Mouse (Mus musculus): ENCODE measurements at regions not wholly inside any gene's neighbourhood (a gene's known extent, or its start where the extent isn't known, plus 50 kb on each side); places are given as distances from the start of the nearest gene placed in this dataset.
"Not testable (repeated sequence)": the region's sequence is repeated elsewhere in the genome, so short reads cannot be mapped to it uniquely, and the experiment has no call there.

GRCm38 (mm10) chr3:147736673-147737439 lies 884.7 kb downstream of the Ttll7 start:
- H3K4me3 ChIP-seq (ENCODE audit: insufficient read depth, low read length) = no peak overlapping the region
- no peaks in the 10 kb centered on the region for H3K4me1 ChIP-seq (ENCODE audit: control insufficient read depth, insufficient read depth, low read length)
- no peak overlapping the region for H3K27ac ChIP-seq (ENCODE audit: insufficient read depth, low read depth, low read length)
- no peak for TF ChIP-seq CTCF (IDR thresholded peaks at IDR 0.05; ENCODE audit: low read depth, low read length)
- no peak for TF ChIP-seq POLR2A (IDR thresholded peaks at IDR 0.05; ENCODE audit: borderline replicate concordance, low read depth, low read length)

GRCm38 (mm10) chr3:147716391-147716790 lies 864.2 kb downstream of the Ttll7 start:
- H3K4me1 ChIP-seq (ENCODE audit: control insufficient read depth, insufficient read depth, low read length) = no peaks in the 10 kb centered on the region
- H3K27ac ChIP-seq (ENCODE audit: insufficient read depth, low read depth, low read length) = no peak overlapping the region
- no peak for TF ChIP-seq CTCF (IDR thresholded peaks at IDR 0.05; ENCODE audit: low read depth, low read length)
- no peak for TF ChIP-seq POLR2A (IDR thresholded peaks at IDR 0.05; ENCODE audit: borderline replicate concordance, low read depth, low read length)

GRCm38 (mm10) chr3:147707401-147707801 lies 855.2 kb downstream of the Ttll7 start:
- no peak for TF ChIP-seq POLR2A (IDR thresholded peaks at IDR 0.05; ENCODE audit: borderline replicate concordance, low read depth, low read length)

More at GRCm38 (mm10) chr3:147716391-147716790, 864.2 kb downstream of the Ttll7 start:
- no peak overlapping the region for H3K4me3 ChIP-seq (ENCODE audit: insufficient read depth, low read length)

DNA sequence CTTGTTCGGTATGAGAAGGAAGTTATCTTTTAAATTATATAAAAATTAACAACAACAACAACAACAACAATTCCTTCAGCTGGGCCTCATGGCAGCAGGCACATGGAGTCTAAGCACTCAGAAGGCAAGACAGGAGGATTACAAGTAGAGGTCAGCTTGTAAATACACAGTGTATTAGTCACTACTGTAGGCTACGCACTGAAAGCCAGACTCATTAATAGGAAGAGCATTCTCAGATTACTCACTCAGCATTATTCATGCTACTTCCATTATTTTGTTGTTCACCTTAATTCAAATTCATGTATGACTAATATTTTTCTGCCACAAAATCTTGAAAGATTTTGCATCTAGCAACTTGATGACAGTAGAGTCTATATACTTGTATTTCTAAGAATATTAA lies 831.6 kb downstream of the Ttll7 start:
- Histone ChIP-seq H3K4me1 (ENCODE audit: control insufficient read depth, insufficient read depth, low read length) (no peaks in the 10 kb centered on the region), H3K4me3 (ENCODE audit: insufficient read depth, low read length) (no peak overlapping the region), H3K27ac (ENCODE audit: insufficient read depth, low read depth, low read length) (no peak overlapping the region)
- no peak for TF ChIP-seq CTCF (IDR thresholded peaks at IDR 0.05; ENCODE audit: low read depth, low read length)
- TF ChIP-seq POLR2A (IDR thresholded peaks at IDR 0.05; ENCODE audit: borderline replicate concordance, low read depth, low read length) = no peak

More at GRCm38 (mm10) chr3:147707401-147707801, 855.2 kb downstream of the Ttll7 start:
- Histone ChIP-seq H3K4me1 (ENCODE audit: control insufficient read depth, insufficient read depth, low read length) (no peaks in the 10 kb centered on the region), H3K4me3 (ENCODE audit: insufficient read depth, low read length) (no peak overlapping the region), H3K27ac (ENCODE audit: insufficient read depth, low read depth, low read length) (no peak overlapping the region)

DNA sequence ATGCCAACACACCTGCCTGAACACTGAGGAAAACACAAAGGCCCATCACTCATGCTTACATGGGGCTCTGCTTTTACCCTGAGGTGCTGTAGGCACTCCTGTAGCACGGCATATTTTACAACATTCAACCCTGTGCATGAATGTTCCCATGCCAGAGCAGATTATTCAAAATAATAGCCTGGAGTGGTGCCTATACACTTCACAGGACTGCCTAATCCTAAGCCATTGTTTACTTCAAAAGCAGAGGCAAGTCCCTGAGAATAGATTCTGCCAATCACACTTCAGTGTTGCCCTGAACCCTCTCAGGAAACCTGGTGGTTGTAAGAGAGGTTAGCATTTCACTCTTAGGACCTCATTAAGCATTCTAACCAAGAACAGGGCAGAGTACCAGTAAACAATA lies 828.1 kb downstream of the Ttll7 start:
- Histone ChIP-seq H3K27ac (ENCODE audit: insufficient read depth, low read depth, low read length) (no peak overlapping the region), H3K4me3 (ENCODE audit: insufficient read depth, low read length) (no peak overlapping the region), H3K4me1 (ENCODE audit: control insufficient read depth, insufficient read depth, low read length) (no peaks in the 10 kb centered on the region)
- TF ChIP-seq CTCF (IDR thresholded peaks at IDR 0.05; ENCODE audit: low read depth, low read length) (no peak), POLR2A (IDR thresholded peaks at IDR 0.05; ENCODE audit: borderline replicate concordance, low read depth, low read length) (no peak)

DNA sequence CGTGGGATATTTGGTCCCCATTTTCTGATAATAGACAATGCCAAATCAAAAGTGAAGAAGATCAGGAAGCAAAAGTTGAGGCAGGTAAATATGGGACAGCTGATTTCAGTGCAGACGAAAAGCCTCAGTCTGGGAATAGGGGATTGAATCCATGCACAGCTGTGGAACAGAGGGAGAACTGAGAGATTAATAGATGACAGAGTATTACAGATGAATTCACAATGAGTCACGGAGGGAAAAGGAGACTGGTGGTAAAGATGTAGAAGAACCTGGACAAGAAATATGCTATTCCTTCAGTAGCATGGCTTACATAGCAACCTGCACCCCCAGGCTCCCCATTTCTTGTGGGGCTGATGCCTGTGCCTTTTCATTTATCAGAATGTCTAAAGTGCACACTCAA lies 810.4 kb downstream of the Ttll7 start:
- TF ChIP-seq POLR2A (IDR thresholded peaks at IDR 0.05; ENCODE audit: borderline replicate concordance, low read depth, low read length) (no peak), CTCF (IDR thresholded peaks at IDR 0.05; ENCODE audit: low read depth, low read length) (no peak)

DNA sequence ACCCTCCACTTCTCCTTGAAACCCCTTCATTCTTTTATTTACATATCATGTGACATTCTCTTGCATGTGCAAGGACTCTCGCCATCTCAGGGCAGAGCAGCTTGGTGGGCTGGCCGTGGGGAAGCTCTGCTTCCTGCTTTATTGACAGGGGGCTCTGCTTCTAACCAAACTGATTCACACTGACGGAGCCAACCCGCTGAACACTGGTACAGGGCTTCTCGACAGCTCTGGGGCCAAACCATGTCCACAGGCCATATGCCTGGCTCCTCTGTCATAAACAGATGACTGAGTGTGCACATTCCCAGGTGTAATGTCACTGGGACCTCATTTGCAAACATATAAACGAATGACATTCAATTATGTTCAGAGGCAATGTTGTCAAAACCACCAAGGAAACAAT lies 800.7 kb downstream of the Ttll7 start:
- no peaks in the 10 kb centered on the region for H3K4me1 ChIP-seq (ENCODE audit: control insufficient read depth, insufficient read depth, low read length)
- H3K4me3 ChIP-seq (ENCODE audit: insufficient read depth, low read length) = no peak overlapping the region
- TF ChIP-seq POLR2A (IDR thresholded peaks at IDR 0.05; ENCODE audit: borderline replicate concordance, low read depth, low read length) (no peak), CTCF (IDR thresholded peaks at IDR 0.05; ENCODE audit: low read depth, low read length) (no peak)
- H3K27ac ChIP-seq (ENCODE audit: insufficient read depth, low read depth, low read length) = no peak overlapping the region

More for the DNA sequence above, 810.4 kb downstream of the Ttll7 start:
- H3K27ac ChIP-seq (ENCODE audit: insufficient read depth, low read depth, low read length) = no peak overlapping the region
- no peaks in the 10 kb centered on the region for H3K4me1 ChIP-seq (ENCODE audit: control insufficient read depth, insufficient read depth, low read length)
- H3K4me3 ChIP-seq (ENCODE audit: insufficient read depth, low read length) = no peak overlapping the region

- not testable (repeated sequence) for H3K4me3 ChIP-seq (ENCODE audit: insufficient read depth, low read length); H3K27ac ChIP-seq (ENCODE audit: insufficient read depth, low read depth, low read length); H3K4me1 ChIP-seq (ENCODE audit: control insufficient read depth, insufficient read depth, low read length)
These were observed 783.3 kb downstream of the Ttll7 start for GRCm38 (mm10) chr3:147635486-147635885.

- no peak overlapping the region for H3K4me3 ChIP-seq (ENCODE audit: insufficient read depth, low read length)
- no peaks in the 10 kb centered on the region for H3K4me1 ChIP-seq (ENCODE audit: control insufficient read depth, insufficient read depth, low read length)
- no peak overlapping the region for H3K27ac ChIP-seq (ENCODE audit: insufficient read depth, low read depth, low read length)
- TF ChIP-seq CTCF (IDR thresholded peaks at IDR 0.05; ENCODE audit: low read depth, low read length) (no peak), POLR2A (IDR thresholded peaks at IDR 0.05; ENCODE audit: borderline replicate concordance, low read depth, low read length) (no peak)
These were observed 779.0 kb downstream of the Ttll7 start for GRCm38 (mm10) chr3:147631151-147631550.

- H3K4me1 ChIP-seq (ENCODE audit: control insufficient read depth, insufficient read depth, low read length) = no peaks in the 10 kb centered on the region
- TF ChIP-seq POLR2A (IDR thresholded peaks at IDR 0.05; ENCODE audit: borderline replicate concordance, low read depth, low read length) (no peak), CTCF (IDR thresholded peaks at IDR 0.05; ENCODE audit: low read depth, low read length) (no peak)
- H3K27ac ChIP-seq (ENCODE audit: insufficient read depth, low read depth, low read length) = no peak overlapping the region
- H3K4me3 ChIP-seq (ENCODE audit: insufficient read depth, low read length) = no peak overlapping the region
These were observed 731.6 kb downstream of the Ttll7 start for GRCm38 (mm10) chr3:147583697-147584315.
